Mouse (Mus musculus) stomach, embryonic 15.5 days (tissue): ENCODE results near the gene Rab7b. TPM values are rescaled to one million over a fixed set of nuclear protein-coding genes. Genes with fewer than 3 reads are reported as not detected.

Experiments
- ATAC-seq: fragments of 200-750 bp; cut with Nextera tagmentation; 2 replicates; pipeline ENCODE4 v1.8.0; 2017; ENCODE audit warnings: low read depth, moderate number of reproducible peaks, moderate TSS enrichment; ENCODE audit not compliant: insufficient read depth, low FRiP score
- H3K27ac ChIP-seq: fragments of 300-500 bp; sonication (generic); 2 replicates; pipeline ENCODE4 v1.5.1; 2015; ENCODE audit warnings: mild to moderate bottlenecking, inconsistent platforms
- H3K27me3 ChIP-seq: fragments of 300-500 bp; sonication (generic); replicated peaks from 2 replicates; pipeline ENCODE4 v1.6.1; 2015; ENCODE audit warnings: inconsistent platforms
- H3K36me3 ChIP-seq: fragments of 300-500 bp; sonication (generic); 2 replicates; pipeline ENCODE4 v1.6.1; 2015; ENCODE audit warnings: inconsistent platforms
- H3K4me1 ChIP-seq: fragments of 300-500 bp; sonication (generic); 2 replicates; pipeline ENCODE4 v1.6.1; 2015; ENCODE audit warnings: inconsistent platforms
- H3K4me2 ChIP-seq: fragments of 300-500 bp; sonication (generic); 2 replicates; pipeline ENCODE4 v1.6.1; 2015; ENCODE audit warnings: mild to moderate bottlenecking, inconsistent platforms
- H3K4me3 ChIP-seq: fragments of 300-500 bp; sonication (generic); replicated peaks from 2 replicates; pipeline ENCODE4 v1.5.1; 2015; ENCODE audit warnings: inconsistent platforms
- H3K9ac ChIP-seq: fragments of 300-500 bp; sonication (generic); 2 replicates; pipeline ENCODE4 v1.6.1; 2015; ENCODE audit warnings: inconsistent platforms
- H3K9me3 ChIP-seq: fragments of 300-500 bp; sonication (generic); 2 replicates; pipeline ENCODE4 v1.6.1; 2016; ENCODE audit warnings: inconsistent platforms
- WGBS: fragments of 180-500 bp; shearing (Covaris S2); methylation state at CpG from one replicate; pipeline ENCODE4 v1.1.7; 2015; 5-methylcytosine and 5-hydroxymethylcytosine counted together
- polyA plus RNA-seq: library from polyadenylated mRNA; unstranded; fragments of >200 nt; fragmentation: Nextera tagmentation; extraction: Ambion mirVana; gene quantifications from 2 replicates; pipeline ENCODE4 v1.2.1, GENCODE M21; 2015

Gene Rab7b
- polyA plus RNA-seq, 1 experiment from 2014 or later = 8.6 TPM

DNA sequence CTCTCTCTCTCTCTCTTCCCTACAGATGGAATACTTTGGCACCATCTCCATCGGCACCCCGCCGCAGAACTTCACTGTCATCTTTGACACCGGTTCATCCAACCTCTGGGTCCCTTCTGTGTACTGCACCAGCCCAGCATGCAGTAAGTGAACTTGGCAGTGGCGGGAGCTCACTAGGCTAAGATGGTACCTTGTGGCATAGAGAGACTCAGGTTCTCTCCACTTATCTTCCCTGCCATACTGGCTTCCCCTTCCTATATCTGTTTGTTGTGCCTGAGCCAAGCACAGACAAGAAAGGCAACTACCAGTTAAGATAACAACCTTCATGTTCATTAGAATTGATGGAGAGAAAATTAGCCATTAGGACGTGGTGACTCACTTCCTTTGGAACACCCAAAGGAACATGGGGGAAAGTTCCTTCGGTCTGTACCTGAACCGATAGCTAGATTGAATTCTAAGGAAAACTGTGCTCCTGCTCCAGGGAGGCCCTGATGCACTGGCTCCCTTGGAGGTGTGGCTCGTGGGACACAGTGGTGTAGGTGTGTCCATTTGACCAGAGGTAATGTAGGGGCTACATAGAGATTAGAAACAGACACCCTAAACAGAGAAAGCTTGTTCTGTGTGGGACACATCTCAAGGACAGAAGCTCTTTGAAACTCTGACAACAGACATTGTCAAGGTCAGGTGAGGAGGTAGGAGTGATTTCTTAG lies 25.1 kb upstream of the Rab7b start:
- Histone ChIP-seq H3K9ac (no peak overlapping the region), H3K27me3 (no peaks in the 10 kb centered on the region), H3K27ac (no peak overlapping the region), H3K4me1 (no peaks in the 10 kb centered on the region), H3K4me2 (no peak overlapping the region), H3K36me3 (no peaks in the 10 kb centered on the region), H3K9me3 (no peaks in the 10 kb centered on the region), H3K4me3 (no peak overlapping the region)
- ATAC-seq = no peak
- WGBS = 80% methylated on average over 9 of the region's 9 CpGs

DNA sequence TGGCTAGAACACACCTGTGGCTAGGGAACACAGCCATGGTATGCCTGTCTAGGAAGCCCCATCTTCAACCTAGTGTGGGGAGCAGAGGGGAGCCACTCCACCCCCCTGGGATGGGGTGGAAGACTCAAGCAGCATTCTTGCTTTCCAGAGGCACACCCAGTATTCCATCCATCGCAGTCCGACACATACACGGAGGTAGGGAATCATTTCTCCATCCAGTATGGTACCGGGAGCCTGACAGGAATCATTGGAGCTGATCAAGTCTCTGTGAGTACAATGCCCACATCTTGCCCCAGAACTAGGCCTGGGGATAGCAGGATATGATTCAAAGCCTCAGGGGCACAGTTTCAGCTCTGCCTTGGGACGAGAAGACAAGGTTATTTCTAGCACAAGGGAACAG lies 24.4 kb upstream of the Rab7b start:
- no peaks in the 10 kb centered on the region for H3K4me1 ChIP-seq
- no peak overlapping the region for H3K4me2 ChIP-seq
- H3K36me3 ChIP-seq = no peaks in the 10 kb centered on the region
- ATAC-seq = no peak
- H3K4me3 ChIP-seq = no peak overlapping the region
- no peak overlapping the region for H3K27ac ChIP-seq
- no peaks in the 10 kb centered on the region for H3K27me3 ChIP-seq
- WGBS = 86% methylated on average over 5 of the region's 5 CpGs
- H3K9me3 ChIP-seq = no peaks in the 10 kb centered on the region
- no peak overlapping the region for H3K9ac ChIP-seq

DNA sequence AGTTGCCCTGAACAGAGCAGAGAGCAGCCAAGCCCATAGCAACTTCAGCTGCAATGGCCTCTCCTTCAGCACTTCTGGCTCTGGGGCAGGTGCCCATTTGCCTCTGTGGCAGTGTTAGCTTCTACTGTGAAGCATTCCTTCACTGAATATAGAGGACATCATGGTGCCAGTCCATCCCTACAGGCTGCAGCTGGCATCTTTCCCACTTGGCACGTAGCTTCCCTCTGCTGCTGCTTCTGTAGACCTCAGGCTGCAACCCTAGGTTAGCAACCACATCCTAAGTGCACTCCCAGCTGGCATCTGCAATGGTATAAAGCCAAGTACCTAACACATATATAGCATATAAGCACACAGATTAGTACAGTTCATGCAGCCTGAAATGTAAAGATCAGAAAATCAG lies 22.6 kb upstream of the Rab7b start:
- Histone ChIP-seq H3K36me3 (no peaks in the 10 kb centered on the region), H3K27me3 (no peaks in the 10 kb centered on the region), H3K4me1 (no peaks in the 10 kb centered on the region), H3K4me2 (no peak overlapping the region), H3K4me3 (no peak overlapping the region), H3K27ac (no peak overlapping the region), H3K9ac (no peak overlapping the region), H3K9me3 (no peaks in the 10 kb centered on the region)
- WGBS = 73% methylated on average over 1 of the region's 1 CpGs
- no peak for ATAC-seq

DNA sequence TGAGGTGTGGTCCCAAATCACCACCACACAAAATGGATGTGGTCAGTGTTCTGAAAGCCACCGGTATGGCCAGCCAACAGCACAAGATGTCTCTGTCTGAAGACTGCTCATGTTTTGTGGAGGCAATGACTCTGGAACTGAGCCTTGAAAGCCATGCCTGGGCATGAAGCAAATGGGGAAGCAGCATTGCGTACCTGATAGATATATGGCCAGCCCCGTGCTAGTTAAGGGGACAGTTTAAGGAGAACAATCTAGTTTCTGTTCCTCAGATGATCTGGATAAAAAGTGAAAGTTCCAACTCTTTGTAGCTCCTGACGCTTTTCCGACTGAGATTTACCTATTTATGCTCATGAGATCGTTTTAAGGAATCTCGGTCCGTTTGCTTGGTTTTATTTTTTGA lies 17.4 kb upstream of the Rab7b start:
- H3K4me2 ChIP-seq = no peak overlapping the region
- no peaks in the 10 kb centered on the region for H3K9me3 ChIP-seq
- H3K27me3 ChIP-seq = no peaks in the 10 kb centered on the region
- H3K36me3 ChIP-seq = no peaks in the 10 kb centered on the region
- no peak overlapping the region for H3K9ac ChIP-seq
- no peak overlapping the region for H3K27ac ChIP-seq
- ATAC-seq = no peak
- 90% methylated on average over 8 of the region's 8 CpGs for WGBS
- H3K4me1 ChIP-seq = no peaks in the 10 kb centered on the region
- no peak overlapping the region for H3K4me3 ChIP-seq

DNA sequence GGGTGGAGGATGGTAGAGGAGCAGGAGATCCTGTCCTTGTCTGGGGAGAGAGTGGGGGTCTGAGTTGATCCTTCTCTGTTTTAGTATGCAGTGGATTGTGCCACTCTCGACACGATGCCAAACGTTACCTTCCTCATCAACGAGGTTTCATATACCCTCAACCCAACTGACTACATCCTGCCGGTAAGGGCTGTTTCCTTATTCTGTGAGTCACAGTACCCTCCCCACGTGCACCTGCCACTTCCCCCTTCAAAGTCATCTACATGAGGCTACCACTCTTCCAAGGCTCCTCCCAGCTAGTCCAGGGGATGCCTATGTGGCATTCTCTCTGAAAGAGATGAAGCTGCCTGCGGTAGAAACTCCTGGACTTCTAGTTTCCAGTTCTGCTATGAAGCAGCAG lies 16.1 kb upstream of the Rab7b start:
- Histone ChIP-seq H3K27ac (no peak overlapping the region), H3K4me2 (no peak overlapping the region), H3K9ac (no peak overlapping the region), H3K36me3 (no peaks in the 10 kb centered on the region), H3K27me3 (no peaks in the 10 kb centered on the region), H3K4me3 (no peak overlapping the region), H3K4me1 (no peaks in the 10 kb centered on the region), H3K9me3 (no peaks in the 10 kb centered on the region)
- 64% methylated on average over 7 of the region's 7 CpGs for WGBS
- ATAC-seq = no peak

DNA sequence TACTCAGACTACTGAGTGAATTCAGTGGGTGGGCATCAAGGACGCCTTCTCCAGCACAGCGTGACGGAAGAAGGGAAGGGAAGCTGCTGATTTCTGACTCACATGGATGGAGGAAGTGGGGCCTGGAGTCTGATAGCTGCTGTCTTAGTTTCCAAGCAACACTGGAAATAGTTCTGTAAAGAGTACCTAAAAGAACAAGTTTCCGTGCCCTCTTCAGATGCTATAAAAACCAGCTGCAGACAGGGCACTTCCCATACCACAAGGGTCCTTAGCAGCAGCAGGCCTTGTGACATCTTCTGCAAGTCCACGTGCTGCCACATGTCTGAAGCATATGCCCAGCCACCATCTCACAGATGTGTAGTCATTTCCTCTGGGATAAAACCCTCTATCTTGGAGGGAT lies 8.9 kb upstream of the Rab7b start:
- no peak overlapping the region for H3K27ac ChIP-seq
- no peaks in the 10 kb centered on the region for H3K27me3 ChIP-seq
- ATAC-seq = no peak
- no peak overlapping the region for H3K4me2 ChIP-seq
- H3K9me3 ChIP-seq = no peaks in the 10 kb centered on the region
- no peak overlapping the region for H3K9ac ChIP-seq
- H3K4me1 ChIP-seq = no peaks in the 10 kb centered on the region
- H3K36me3 ChIP-seq = no peaks in the 10 kb centered on the region
- no peak overlapping the region for H3K4me3 ChIP-seq
- WGBS = 74% methylated on average over 5 of the region's 5 CpGs

DNA sequence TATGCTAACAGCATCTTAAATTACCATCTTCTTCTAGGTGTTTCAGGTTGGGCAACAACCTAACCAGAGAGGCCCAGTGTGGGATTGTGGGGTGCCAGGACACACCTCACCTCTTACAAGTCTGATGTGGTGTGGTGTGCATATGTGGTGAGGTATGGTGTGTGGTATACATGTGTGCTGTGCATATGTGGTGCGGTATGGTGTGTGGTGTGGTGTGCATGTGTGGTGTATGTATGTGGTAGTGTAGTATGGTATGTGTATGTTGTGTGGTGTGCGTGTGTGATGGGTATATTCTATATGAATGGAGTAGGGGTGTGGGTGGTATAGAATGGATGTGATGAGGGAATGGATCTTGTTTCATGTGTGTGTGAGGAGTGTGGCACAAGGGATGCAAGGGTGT lies 756 bp upstream of the Rab7b start:
- H3K27me3 ChIP-seq = no peaks in the 10 kb centered on the region
- no peak overlapping the region for H3K27ac ChIP-seq
- ATAC-seq = no peak
- H3K9ac ChIP-seq = no peak overlapping the region
- no peaks in the 10 kb centered on the region for H3K36me3 ChIP-seq
- H3K4me3 ChIP-seq = no peak overlapping the region
- WGBS = 91% methylated on average over 2 of the region's 2 CpGs
- H3K4me1 ChIP-seq = no peaks in the 10 kb centered on the region
- no peaks in the 10 kb centered on the region for H3K9me3 ChIP-seq
- no peak overlapping the region for H3K4me2 ChIP-seq

DNA sequence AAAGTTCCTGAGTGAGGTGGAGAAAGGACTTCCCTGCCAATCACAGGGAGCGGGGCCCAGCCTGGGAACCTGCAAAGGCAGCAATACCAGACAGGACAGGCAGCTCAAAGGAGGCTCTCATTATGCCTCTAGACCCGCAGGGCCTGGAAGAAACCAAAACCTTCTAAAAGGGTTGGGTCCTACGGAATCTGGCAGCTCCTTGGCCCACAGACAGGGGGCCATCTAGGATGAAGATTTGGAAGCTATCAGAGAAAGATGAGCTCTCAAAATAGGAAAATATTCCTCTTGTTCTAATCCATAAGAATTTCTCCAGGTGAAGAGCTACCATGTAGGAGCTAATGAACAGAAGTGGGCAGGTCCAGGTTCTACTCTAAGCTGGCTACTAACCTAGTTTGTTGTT lies 521 bp downstream of the Rab7b start:
- no peak for ATAC-seq
- no peaks in the 10 kb centered on the region for H3K9me3 ChIP-seq
- no peaks in the 10 kb centered on the region for H3K27me3 ChIP-seq
- 74% methylated on average over 3 of the region's 3 CpGs for WGBS
- H3K36me3 ChIP-seq = no peaks in the 10 kb centered on the region
- H3K4me3 ChIP-seq = no peak overlapping the region; the same call in 1 of the 2 replicates
- H3K4me2 ChIP-seq = peak overlapping the region; percentile 36
- no peaks in the 10 kb centered on the region for H3K4me1 ChIP-seq
- H3K9ac ChIP-seq = no peak overlapping the region
- H3K27ac ChIP-seq = peak overlapping the region; percentile 14; the same call in 1 of the 2 replicates

DNA sequence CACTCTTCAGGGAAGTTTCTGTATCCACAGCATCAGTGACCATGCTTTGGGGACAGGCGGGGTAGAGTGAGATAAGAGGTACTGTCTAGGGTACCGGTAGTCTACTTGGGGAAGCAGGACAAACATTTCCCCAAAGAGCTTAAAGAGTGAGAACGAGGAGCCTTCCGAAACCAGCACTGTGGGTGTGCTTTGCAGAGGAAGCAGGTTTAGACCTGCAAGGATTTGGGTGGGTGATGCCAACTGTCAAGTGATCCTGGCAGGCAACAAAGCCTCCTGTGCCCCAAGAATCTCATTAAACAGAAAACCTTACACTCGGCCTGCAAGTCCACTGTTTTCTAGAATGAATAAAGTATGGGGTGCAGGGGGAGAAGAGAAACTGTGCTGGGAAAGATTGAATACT lies 1.4 kb downstream of the Rab7b start:
- Histone ChIP-seq H3K4me2 (no peak overlapping the region), H3K36me3 (no peaks in the 10 kb centered on the region), H3K9ac (no peak overlapping the region), H3K4me3 (no peak overlapping the region), H3K4me1 (no peaks in the 10 kb centered on the region), H3K27ac (peak overlapping the region; percentile 58), H3K9me3 (no peaks in the 10 kb centered on the region), H3K27me3 (no peaks in the 10 kb centered on the region)
- no peak for ATAC-seq
- 76% methylated on average over 5 of the region's 5 CpGs for WGBS

DNA sequence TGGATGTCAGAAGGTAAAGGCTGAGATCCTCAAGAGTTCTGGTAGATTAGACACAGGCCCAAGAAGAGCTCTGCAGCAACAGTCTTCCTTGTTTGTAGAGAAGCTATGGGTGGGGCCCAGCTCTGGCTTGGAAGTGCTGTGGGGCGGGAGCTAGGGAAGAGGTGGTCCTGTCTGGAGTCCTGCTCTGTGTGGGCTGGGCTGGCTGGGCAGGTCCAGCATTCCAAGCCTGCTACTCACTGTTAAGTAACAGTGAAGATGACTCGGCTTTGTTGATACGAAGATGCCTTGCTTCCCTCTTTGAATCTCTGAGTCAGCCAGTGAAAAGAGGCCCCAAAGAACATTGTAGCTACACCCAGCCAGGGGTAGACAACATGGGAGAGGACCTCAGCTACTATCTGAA lies 1.9 kb downstream of the Rab7b start:
- H3K27me3 ChIP-seq = no peaks in the 10 kb centered on the region
- ATAC-seq = peak; percentile 72; the same call in 1 of the 2 replicates
- H3K4me1 ChIP-seq = no peaks in the 10 kb centered on the region
- no peak overlapping the region for H3K4me2 ChIP-seq
- 27% methylated on average over 3 of the region's 3 CpGs for WGBS
- peak overlapping the region; percentile 60 for H3K27ac ChIP-seq
- no peak overlapping the region for H3K4me3 ChIP-seq
- H3K9me3 ChIP-seq = no peaks in the 10 kb centered on the region
- no peaks in the 10 kb centered on the region for H3K36me3 ChIP-seq
- H3K9ac ChIP-seq = no peak overlapping the region

DNA sequence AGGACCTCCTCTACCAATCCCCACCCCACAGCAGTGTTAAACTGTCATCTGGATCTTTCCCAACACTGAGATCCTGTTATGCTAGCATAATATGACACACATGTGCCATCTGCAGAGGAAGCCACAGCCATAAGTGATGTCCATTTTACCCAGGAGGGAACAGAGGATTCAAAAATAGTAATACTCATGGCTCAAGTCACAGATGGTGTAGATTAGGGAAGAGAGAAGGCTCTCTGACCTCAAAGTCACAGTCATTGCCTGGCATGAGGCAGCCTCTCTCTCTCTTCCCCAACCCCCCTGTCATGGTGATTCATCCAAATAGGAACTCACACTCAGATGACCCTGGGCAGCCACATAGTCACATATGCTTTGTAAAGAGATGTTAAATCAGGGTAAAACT lies 2.9 kb downstream of the Rab7b start:
- Histone ChIP-seq H3K27ac (no peak overlapping the region), H3K4me1 (no peaks in the 10 kb centered on the region), H3K9me3 (no peaks in the 10 kb centered on the region), H3K4me3 (no peak overlapping the region), H3K9ac (no peak overlapping the region), H3K4me2 (no peak overlapping the region), H3K36me3 (no peaks in the 10 kb centered on the region), H3K27me3 (no peaks in the 10 kb centered on the region)
- no peak for ATAC-seq

DNA sequence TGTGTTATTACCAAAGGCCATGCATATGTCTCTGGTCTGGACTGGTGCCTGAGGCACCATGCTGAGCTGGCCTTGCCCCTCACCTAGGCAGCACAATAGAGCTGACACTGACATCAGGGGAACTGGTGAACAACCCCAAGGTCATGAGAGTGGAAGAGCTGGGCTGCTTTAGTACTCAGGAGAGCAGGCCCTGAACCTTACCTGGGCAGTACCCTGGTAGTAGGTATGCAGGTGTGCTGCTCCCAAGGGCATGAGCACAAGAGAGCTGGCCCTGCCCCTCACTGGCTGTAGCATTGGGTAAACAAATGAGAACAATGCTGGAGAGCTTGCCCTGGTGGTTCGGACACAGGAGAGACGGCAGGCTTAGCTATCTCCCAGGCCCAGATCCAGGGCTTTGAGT lies 6.8 kb downstream of the Rab7b start:
- ATAC-seq = peak; percentile 54; the same call in 1 of the 2 replicates
- Histone ChIP-seq H3K4me3 (no peak overlapping the region), H3K27me3 (no peaks in the 10 kb centered on the region), H3K9me3 (no peaks in the 10 kb centered on the region), H3K27ac (no peak overlapping the region), H3K4me2 (no peak overlapping the region), H3K9ac (no peak overlapping the region), H3K36me3 (no peaks in the 10 kb centered on the region), H3K4me1 (no peaks in the 10 kb centered on the region)
- WGBS = 67% methylated on average over 2 of the region's 2 CpGs

DNA sequence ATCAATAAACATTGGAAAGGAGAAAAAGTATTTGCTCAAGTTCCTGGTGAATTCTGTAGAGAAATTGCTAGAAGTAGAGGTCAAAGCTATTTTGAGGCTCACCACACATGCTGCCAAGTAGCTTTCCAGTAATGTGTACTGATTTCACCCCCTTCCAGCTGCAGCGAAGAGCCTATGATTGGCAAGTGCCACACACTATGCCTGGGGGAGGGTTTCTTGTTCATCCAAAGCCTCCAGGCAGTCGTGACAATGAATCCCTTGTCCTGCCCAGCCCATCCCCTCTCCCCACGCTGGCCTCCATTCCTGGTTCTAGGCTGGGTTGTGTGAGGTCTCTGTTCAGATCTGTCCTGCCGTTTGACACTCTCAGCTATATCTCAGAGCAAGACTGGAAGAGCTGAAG lies 7.8 kb downstream of the Rab7b start:
- Histone ChIP-seq H3K9me3 (no peaks in the 10 kb centered on the region), H3K27ac (no peak overlapping the region), H3K4me2 (no peak overlapping the region), H3K4me3 (no peak overlapping the region), H3K4me1 (no peaks in the 10 kb centered on the region), H3K9ac (no peak overlapping the region), H3K27me3 (no peaks in the 10 kb centered on the region), H3K36me3 (no peaks in the 10 kb centered on the region)
- no peak for ATAC-seq
- WGBS = 54% methylated on average over 4 of the region's 4 CpGs
